Mouse (Mus musculus) myocyte (in vitro differentiated cells): ENCODE data around the gene Samd4b.

ENCODE experiments used
- CEBPB ChIP-seq: IDR thresholded peaks from 2 replicates; pipeline ENCODE4 v1.6.1; 2011; ENCODE audit warnings: mild to moderate bottlenecking, moderate library complexity; ENCODE audit not compliant: poor library complexity, insufficient read depth, severe bottlenecking
- E2F4 ChIP-seq: IDR thresholded peaks from one replicate; pipeline ENCODE4 v1.6.1; 2011; ENCODE audit warnings: mild to moderate bottlenecking, control low read depth, moderate library complexity; ENCODE audit not compliant: insufficient read depth
- MAX ChIP-seq: IDR thresholded peaks from one replicate; pipeline ENCODE4 v1.6.1; 2011; ENCODE audit warnings: low read depth, mild to moderate bottlenecking, control low read depth
- MYOD1 ChIP-seq, 3 experiments: IDR thresholded peaks; one replicate each; pipeline ENCODE4 v1.6.1; 2011; ENCODE audit warnings: control low read depth in 2 of 3, low read depth in 2 of 3, mild to moderate bottlenecking in 2 of 3, moderate library complexity in 1 of 3; ENCODE audit not compliant: insufficient read length in 2 of 3, control insufficient read depth in 1 of 3
- MYOG ChIP-seq, 3 experiments: IDR thresholded peaks; one replicate each; pipeline ENCODE4 v1.6.1; 2011; ENCODE audit warnings: control low read depth in 2 of 3, low read depth in 2 of 3, mild to moderate bottlenecking in 2 of 3; ENCODE audit not compliant: insufficient read length in 2 of 3, control insufficient read depth in 1 of 3, insufficient read depth in 1 of 3
- POLR2A ChIP-seq: IDR thresholded peaks from one replicate; pipeline ENCODE4 v1.6.1; 2011; ENCODE audit warnings: low read depth, mild to moderate bottlenecking, control low read depth, moderate library complexity; ENCODE audit not compliant: insufficient read length
- POLR2AphosphoS2 ChIP-seq: IDR thresholded peaks from one replicate; pipeline ENCODE4 v1.6.1; 2011; ENCODE audit warnings: low read depth, control low read depth; ENCODE audit not compliant: insufficient read length
- REST ChIP-seq: IDR thresholded peaks from one replicate; pipeline ENCODE4 v1.6.1; 2011; ENCODE audit warnings: mild to moderate bottlenecking, control low read depth, moderate library complexity; ENCODE audit not compliant: insufficient read depth, insufficient read length
- SRF ChIP-seq: IDR thresholded peaks from one replicate; pipeline ENCODE4 v1.6.1; 2011; ENCODE audit warnings: low read depth; ENCODE audit not compliant: control insufficient read depth, insufficient read length
- TCF12 ChIP-seq: IDR thresholded peaks from one replicate; pipeline ENCODE4 v1.6.1; 2011; ENCODE audit warnings: mild to moderate bottlenecking, control low read depth; ENCODE audit not compliant: poor library complexity, insufficient read depth, severe bottlenecking
- TCF3 ChIP-seq: IDR thresholded peaks from one replicate; pipeline ENCODE4 v1.6.1; 2011; ENCODE audit warnings: low read depth, control low read depth; ENCODE audit not compliant: insufficient read length
- USF1 ChIP-seq: IDR thresholded peaks from one replicate; pipeline ENCODE4 v1.6.1; 2011; ENCODE audit warnings: low read depth, mild to moderate bottlenecking, control low read depth, moderate library complexity

DNA sequence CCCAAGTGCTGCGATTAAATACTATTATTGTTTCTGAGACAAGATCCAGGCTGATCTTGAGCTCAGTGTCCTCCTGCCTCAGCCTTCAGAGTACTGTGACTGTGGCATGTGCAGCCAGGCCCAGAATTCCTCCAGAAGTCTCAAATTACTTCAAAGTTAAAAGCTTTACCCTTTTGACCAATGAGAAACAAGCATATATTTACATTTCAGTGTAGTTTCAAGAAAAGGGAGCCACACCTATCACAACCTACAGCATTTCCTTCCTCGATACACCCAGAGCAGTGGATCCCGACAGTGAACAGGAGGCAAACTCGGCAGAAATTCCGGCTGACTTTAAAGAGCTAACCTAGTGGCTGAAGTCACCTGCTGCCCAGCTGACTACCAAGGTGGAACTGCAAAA, 26.8 kb upstream of the Samd4b start:
- no peak for TF ChIP-seq USF1
- no peak for TF ChIP-seq MAX
- no peak for TF ChIP-seq TCF12
- TF ChIP-seq POLR2A = no peak
- no peak for TF ChIP-seq SRF
- no peak for TF ChIP-seq CEBPB
- TF ChIP-seq MYOG (IDR thresholded peaks at IDR 0.05; ENCODE audit: control insufficient read depth in 1 of 3, insufficient read depth in 1 of 3, insufficient read length in 2 of 3, low read depth in 2 of 3) = no peak
- TF ChIP-seq REST = no peak
- no peak for TF ChIP-seq POLR2AphosphoS2
- TF ChIP-seq MYOD1 (IDR thresholded peaks at IDR 0.05; ENCODE audit: control insufficient read depth in 1 of 3, insufficient read length in 2 of 3, low read depth in 2 of 3) = no peak
- TF ChIP-seq E2F4 = no peak
- no peak for TF ChIP-seq TCF3
